Mouse (Mus musculus) olfactory bulb, adult 2 months (tissue): ENCODE data around the gene Tmem256. TPM values are rescaled to one million over a fixed set of nuclear protein-coding genes. Genes with fewer than 3 reads are reported as not detected.

ENCODE experiments used
- H3K27ac ChIP-seq: fragments of 200-500 bp; 2 replicates; pipeline ENCODE4 v1.5.1; 2012; ENCODE audit warnings: low read depth, low read length; ENCODE audit not compliant: insufficient read depth
- H3K4me1 ChIP-seq: fragments of 200-500 bp; 2 replicates; pipeline ENCODE4 v1.6.1; 2012; ENCODE audit warnings: low read length; ENCODE audit not compliant: control insufficient read depth, insufficient read depth
- H3K4me3 ChIP-seq: fragments of 200-500 bp; 2 replicates; pipeline ENCODE4 v1.5.1; 2012; ENCODE audit warnings: mild to moderate bottlenecking, low read depth, low read length, moderate library complexity; ENCODE audit not compliant: insufficient read depth
- CTCF ChIP-seq: fragments of 200-500 bp; IDR thresholded peaks from 2 replicates; pipeline ENCODE4 v1.5.1; 2012; ENCODE audit warnings: low read depth, mild to moderate bottlenecking, low read length, moderate library complexity; ENCODE audit not compliant: insufficient read depth
- POLR2A ChIP-seq: fragments of 200-500 bp; IDR thresholded peaks from 2 replicates; pipeline ENCODE4 v1.6.1; 2012; ENCODE audit warnings: mild to moderate bottlenecking, low read depth, low read length, moderate library complexity; ENCODE audit not compliant: insufficient read depth
- WGBS: fragments of 180-500 bp; shearing (Covaris S2); methylation state at CpG from one replicate; pipeline ENCODE4 v1.1.7; 2018; 5-methylcytosine and 5-hydroxymethylcytosine counted together
- polyA plus RNA-seq: library from polyadenylated mRNA; stranded (reverse); fragments of >200 nt; gene quantifications from 2 replicates; pipeline ENCODE4 v1.2.4, GENCODE M21; 2012; ENCODE audit warnings: low replicate concordance; ENCODE audit not compliant: missing spikeins, insufficient read depth, insufficient read length

The Tmem256 gene
- polyA plus RNA-seq, 1 experiment = not detected

GRCm38 (mm10) chr11:69878399-69878798 is 40.1 kb downstream of the Tmem256 start:
- Histone ChIP-seq H3K4me1 (peaks cover 22% of the 10 kb centered on the region), H3K27ac (no peak overlapping the region), H3K4me3 (no peak overlapping the region)
- TF ChIP-seq CTCF = no peak
- TF ChIP-seq POLR2A = no peak
- WGBS = 65% methylated on average over 3 of the region's 3 CpGs

DNA sequence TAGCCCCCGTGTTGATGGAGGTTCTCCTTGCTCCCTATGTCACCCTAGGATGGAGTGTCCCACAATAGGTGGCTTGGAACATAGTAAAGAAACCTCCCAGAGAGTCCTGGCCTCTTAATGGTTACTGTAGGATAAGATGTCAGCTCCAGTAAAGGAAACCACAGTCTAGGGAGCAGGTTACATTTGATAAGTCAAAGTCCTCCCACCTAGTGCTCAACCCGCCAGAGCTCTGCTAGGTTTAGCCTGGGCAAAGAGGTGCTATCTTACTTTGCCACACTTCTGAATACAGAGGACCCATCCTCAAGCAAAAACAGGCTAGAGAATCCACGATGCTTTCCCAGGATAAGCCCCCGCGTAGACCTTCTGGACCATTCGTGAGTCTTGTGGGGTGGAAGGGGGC is 40.6 kb downstream of the Tmem256 start:
- Histone ChIP-seq H3K4me3 (no peak overlapping the region), H3K4me1 (peaks cover 22% of the 10 kb centered on the region), H3K27ac (no peak overlapping the region)
- 93% methylated on average over 6 of the region's 6 CpGs for WGBS
- TF ChIP-seq CTCF = no peak
- TF ChIP-seq POLR2A = no peak

GRCm38 (mm10) chr11:69879711-69880110 is 41.4 kb downstream of the Tmem256 start:
- Histone ChIP-seq H3K4me1 (peaks cover 22% of the 10 kb centered on the region), H3K27ac (no peak overlapping the region), H3K4me3 (no peak overlapping the region)
- WGBS = 70% methylated on average over 15 of the region's 15 CpGs
- no peak for TF ChIP-seq POLR2A
- no peak for TF ChIP-seq CTCF

- Histone ChIP-seq H3K4me3 (peak overlapping the region; percentile 48), H3K27ac (peak overlapping the region; percentile 17; the same call in 1 of the 2 replicates), H3K4me1 (peaks cover 22% of the 10 kb centered on the region)
- TF ChIP-seq POLR2A (no peak), CTCF (no peak; the same call in 1 of the 2 replicates)
- 1% methylated on average over 18 of the region's 18 CpGs for WGBS
These were observed 42.2 kb downstream of the Tmem256 start for GRCm38 (mm10) chr11:69880506-69880852.

GRCm38 (mm10) chr11:69880853-69881603 is 42.7 kb downstream of the Tmem256 start, which contains the start of gene Kctd11:
Gene Kctd11, minus strand, starts transcription at chr11:69881406.
- Histone ChIP-seq H3K4me3 (peak within 1 kb of the TSS; percentile 48), H3K27ac (peak within 1 kb of the TSS; percentile 17; the same call in 1 of the 2 replicates), H3K4me1 (peaks cover 22% of the 10 kb centered on the region)
- WGBS = under 1% methylated on average over 46 of the region's 46 CpGs
- TF ChIP-seq POLR2A = no peak
- no peak for TF ChIP-seq CTCF

GRCm38 (mm10) chr11:69881787-69882670 is 43.7 kb downstream of the Tmem256 start:
- WGBS = 58% methylated on average over 21 of the region's 21 CpGs
- TF ChIP-seq POLR2A = no peak
- no peak for TF ChIP-seq CTCF
- H3K27ac ChIP-seq = no peak overlapping the region
- H3K4me1 ChIP-seq = peaks cover 18% of the 10 kb centered on the region
- H3K4me3 ChIP-seq = peak overlapping the region; percentile 48; the same call in 1 of the 2 replicates

GRCm38 (mm10) chr11:69883066-69883465 is 44.8 kb downstream of the Tmem256 start:
- no peak overlapping the region for H3K27ac ChIP-seq
- no peak overlapping the region for H3K4me3 ChIP-seq
- H3K4me1 ChIP-seq = peaks cover 13% of the 10 kb centered on the region
- WGBS = 68% methylated on average over 4 of the region's 4 CpGs
- TF ChIP-seq POLR2A = no peak
- TF ChIP-seq CTCF = no peak

GRCm38 (mm10) chr11:69883527-69884151 is 45.3 kb downstream of the Tmem256 start:
- H3K4me1 ChIP-seq = peaks cover 12% of the 10 kb centered on the region
- 82% methylated on average over 8 of the region's 8 CpGs for WGBS
- H3K27ac ChIP-seq = no peak overlapping the region
- TF ChIP-seq CTCF = no peak
- no peak for TF ChIP-seq POLR2A
- H3K4me3 ChIP-seq = no peak overlapping the region
